Mouse (Mus musculus) stomach, embryonic 15.5 days (tissue): Measurements from ENCODE around the gene Kdm2a. TPM values are rescaled to one million over a fixed set of nuclear protein-coding genes. Genes with fewer than 3 reads are reported as not detected.
A peak's percentile ranks its signal among the peaks of the same experiment; 100 is the strongest.

Source experiments
- ATAC-seq: fragments of 200-750 bp; cut with Nextera tagmentation; 2 replicates; pipeline ENCODE4 v1.8.0; 2017; ENCODE audit warnings: low read depth, moderate number of reproducible peaks, moderate TSS enrichment; ENCODE audit not compliant: insufficient read depth, low FRiP score
- H3K27ac ChIP-seq: fragments of 300-500 bp; sonication (generic); 2 replicates; pipeline ENCODE4 v1.5.1; 2015; ENCODE audit warnings: mild to moderate bottlenecking, inconsistent platforms
- H3K27me3 ChIP-seq: fragments of 300-500 bp; sonication (generic); replicated peaks from 2 replicates; pipeline ENCODE4 v1.6.1; 2015; ENCODE audit warnings: inconsistent platforms
- H3K36me3 ChIP-seq: fragments of 300-500 bp; sonication (generic); 2 replicates; pipeline ENCODE4 v1.6.1; 2015; ENCODE audit warnings: inconsistent platforms
- H3K4me1 ChIP-seq: fragments of 300-500 bp; sonication (generic); 2 replicates; pipeline ENCODE4 v1.6.1; 2015; ENCODE audit warnings: inconsistent platforms
- H3K4me2 ChIP-seq: fragments of 300-500 bp; sonication (generic); 2 replicates; pipeline ENCODE4 v1.6.1; 2015; ENCODE audit warnings: mild to moderate bottlenecking, inconsistent platforms
- H3K4me3 ChIP-seq: fragments of 300-500 bp; sonication (generic); replicated peaks from 2 replicates; pipeline ENCODE4 v1.5.1; 2015; ENCODE audit warnings: inconsistent platforms
- H3K9ac ChIP-seq: fragments of 300-500 bp; sonication (generic); 2 replicates; pipeline ENCODE4 v1.6.1; 2015; ENCODE audit warnings: inconsistent platforms
- H3K9me3 ChIP-seq: fragments of 300-500 bp; sonication (generic); 2 replicates; pipeline ENCODE4 v1.6.1; 2016; ENCODE audit warnings: inconsistent platforms
- whole genome bisulfite sequencing: fragments of 180-500 bp; shearing (Covaris S2); methylation state at CpG from one replicate; pipeline ENCODE4 v1.1.7; 2015; 5-methylcytosine and 5-hydroxymethylcytosine counted together
- polyA plus RNA-seq: library from polyadenylated mRNA; unstranded; fragments of >200 nt; fragmentation: Nextera tagmentation; extraction: Ambion mirVana; gene quantifications from 2 replicates; pipeline ENCODE4 v1.2.1, GENCODE M21; 2015

The Kdm2a gene
- polyA plus RNA-seq, 1 experiment from 2014 or later, result 37.2 TPM

- H3K9me3 ChIP-seq, result no peaks in the 10 kb centered on the region
- no peak for ATAC-seq
- H3K4me3 ChIP-seq, result no peak overlapping the region
- no peaks in the 10 kb centered on the region for H3K4me1 ChIP-seq
- H3K27me3 ChIP-seq, result no peaks in the 10 kb centered on the region
- no peak overlapping the region for H3K4me2 ChIP-seq
- 88% methylated on average over 2 of the region's 2 CpGs for WGBS
- H3K27ac ChIP-seq, result no peak overlapping the region
- peaks cover 29% of the 10 kb centered on the region for H3K36me3 ChIP-seq
- H3K9ac ChIP-seq, result no peak overlapping the region
Measured at GRCm38 (mm10) chr19:4349455-4349854, 48.6 kb downstream of the Kdm2a start.

GRCm38 (mm10) chr19:4346479-4346878 lies 51.6 kb downstream of the Kdm2a start:
- H3K27ac ChIP-seq, result no peak overlapping the region
- WGBS, result 81% methylated on average over 1 of the region's 1 CpGs
- H3K4me3 ChIP-seq, result no peak overlapping the region
- no peaks in the 10 kb centered on the region for H3K4me1 ChIP-seq
- no peak for ATAC-seq
- no peaks in the 10 kb centered on the region for H3K27me3 ChIP-seq
- H3K9me3 ChIP-seq, result no peaks in the 10 kb centered on the region
- H3K9ac ChIP-seq, result no peak overlapping the region
- no peak overlapping the region for H3K4me2 ChIP-seq
- peaks cover 40% of the 10 kb centered on the region for H3K36me3 ChIP-seq

- peaks cover 10% of the 10 kb centered on the region for H3K4me1 ChIP-seq
- no peak overlapping the region for H3K4me3 ChIP-seq
- no peak overlapping the region for H3K4me2 ChIP-seq
- 35% methylated on average over 2 of the region's 2 CpGs for WGBS
- ATAC-seq, result no peak
- no peaks in the 10 kb centered on the region for H3K27me3 ChIP-seq
- no peaks in the 10 kb centered on the region for H3K9me3 ChIP-seq
- H3K36me3 ChIP-seq, result peaks cover 16% of the 10 kb centered on the region; the same call in 1 of the 2 replicates
- H3K9ac ChIP-seq, result no peak overlapping the region
- no peak overlapping the region for H3K27ac ChIP-seq
Measured at GRCm38 (mm10) chr19:4338162-4338561, 59.9 kb downstream of the Kdm2a start.

GRCm38 (mm10) chr19:4333791-4334190 lies 64.3 kb downstream of the Kdm2a start:
- H3K9ac ChIP-seq, result peak overlapping the region; percentile 69
- peak; percentile 99 for ATAC-seq

GRCm38 (mm10) chr19:4333100-4333775 lies 64.8 kb downstream of the Kdm2a start:
- Histone ChIP-seq H3K4me1 (peaks cover 10% of the 10 kb centered on the region), H3K9me3 (no peaks in the 10 kb centered on the region), H3K27me3 (no peaks in the 10 kb centered on the region), H3K9ac (peak overlapping the region; percentile 69), H3K4me3 (peak overlapping the region; percentile 57), H3K27ac (peak overlapping the region; percentile 97), H3K36me3 (peaks cover 18% of the 10 kb centered on the region), H3K4me2 (peak overlapping the region; percentile 84)
- WGBS, result 2% methylated on average over 13 of the region's 13 CpGs
- 0 out of 2 replicates have a peak, but pooled peaks have one; percentile 12 for ATAC-seq

More at GRCm38 (mm10) chr19:4333791-4334190, 64.3 kb downstream of the Kdm2a start:
- Histone ChIP-seq H3K4me3 (peak overlapping the region; percentile 57), H3K4me2 (peak overlapping the region; percentile 84), H3K27ac (peak overlapping the region; percentile 97), H3K9me3 (no peaks in the 10 kb centered on the region), H3K4me1 (peaks cover 10% of the 10 kb centered on the region), H3K36me3 (peaks cover 15% of the 10 kb centered on the region), H3K27me3 (no peaks in the 10 kb centered on the region)
- WGBS, result under 1% methylated on average over 16 of the region's 16 CpGs

- Histone ChIP-seq H3K27me3 (no peaks in the 10 kb centered on the region), H3K4me1 (peaks cover 10% of the 10 kb centered on the region), H3K9me3 (no peaks in the 10 kb centered on the region), H3K9ac (peak overlapping the region; percentile 69; the same call in 1 of the 2 replicates), H3K4me3 (peak overlapping the region; percentile 57), H3K27ac (peak overlapping the region; percentile 97), H3K36me3 (peaks cover 24% of the 10 kb centered on the region), H3K4me2 (peak overlapping the region; percentile 84)
- WGBS, result 0% methylated on average over 4 of the region's 4 CpGs
- ATAC-seq, result no peak
Measured at GRCm38 (mm10) chr19:4332653-4333052, 65.4 kb downstream of the Kdm2a start.

GRCm38 (mm10) chr19:4331273-4331672 lies 66.8 kb downstream of the Kdm2a start:
- no peak overlapping the region for H3K4me3 ChIP-seq
- WGBS, result 73% methylated on average over 3 of the region's 3 CpGs
- no peaks in the 10 kb centered on the region for H3K27me3 ChIP-seq
- H3K9ac ChIP-seq, result no peak overlapping the region
- peaks cover 32% of the 10 kb centered on the region for H3K36me3 ChIP-seq
- H3K4me2 ChIP-seq, result no peak overlapping the region
- no peaks in the 10 kb centered on the region for H3K9me3 ChIP-seq
- peaks cover 10% of the 10 kb centered on the region for H3K4me1 ChIP-seq
- no peak for ATAC-seq
- H3K27ac ChIP-seq, result no peak overlapping the region

GRCm38 (mm10) chr19:4330603-4331002 lies 67.5 kb downstream of the Kdm2a start:
- H3K9ac ChIP-seq, result no peak overlapping the region
- peaks cover 39% of the 10 kb centered on the region for H3K36me3 ChIP-seq
- H3K9me3 ChIP-seq, result no peaks in the 10 kb centered on the region
- no peak overlapping the region for H3K4me2 ChIP-seq
- no peak overlapping the region for H3K4me3 ChIP-seq
- peaks cover 10% of the 10 kb centered on the region for H3K4me1 ChIP-seq
- H3K27ac ChIP-seq, result no peak overlapping the region
- WGBS, result 61% methylated on average over 2 of the region's 2 CpGs
- H3K27me3 ChIP-seq, result no peaks in the 10 kb centered on the region
- no peak for ATAC-seq

GRCm38 (mm10) chr19:4328737-4329304 lies 69.3 kb downstream of the Kdm2a start:
- Histone ChIP-seq H3K27ac (no peak overlapping the region), H3K4me2 (no peak overlapping the region), H3K9me3 (no peaks in the 10 kb centered on the region), H3K27me3 (no peaks in the 10 kb centered on the region), H3K36me3 (peaks cover 57% of the 10 kb centered on the region), H3K9ac (no peak overlapping the region), H3K4me3 (no peak overlapping the region), H3K4me1 (no peaks in the 10 kb centered on the region)
- WGBS, result 90% methylated on average over 8 of the region's 8 CpGs
- ATAC-seq, result no peak

- H3K9ac ChIP-seq, result no peak overlapping the region
- WGBS, result 67% methylated on average over 1 of the region's 1 CpGs
- no peaks in the 10 kb centered on the region for H3K9me3 ChIP-seq
- H3K4me1 ChIP-seq, result no peaks in the 10 kb centered on the region
- H3K4me3 ChIP-seq, result no peak overlapping the region
- H3K36me3 ChIP-seq, result peaks cover 71% of the 10 kb centered on the region
- no peak for ATAC-seq
- H3K27ac ChIP-seq, result no peak overlapping the region
- no peak overlapping the region for H3K4me2 ChIP-seq
- H3K27me3 ChIP-seq, result no peaks in the 10 kb centered on the region
Measured at GRCm38 (mm10) chr19:4326881-4327280, 71.2 kb downstream of the Kdm2a start.

- Histone ChIP-seq H3K36me3 (peaks cover 76% of the 10 kb centered on the region), H3K4me1 (no peaks in the 10 kb centered on the region), H3K4me3 (no peak overlapping the region), H3K27ac (no peak overlapping the region), H3K4me2 (no peak overlapping the region), H3K9me3 (no peaks in the 10 kb centered on the region), H3K9ac (no peak overlapping the region), H3K27me3 (no peaks in the 10 kb centered on the region)
- WGBS, result 74% methylated on average over 3 of the region's 3 CpGs
- ATAC-seq, result no peak
Measured at GRCm38 (mm10) chr19:4326106-4326505, 72.0 kb downstream of the Kdm2a start.

- Histone ChIP-seq H3K4me1 (no peaks in the 10 kb centered on the region), H3K4me2 (no peak overlapping the region), H3K4me3 (no peak overlapping the region), H3K36me3 (peaks cover 90% of the 10 kb centered on the region), H3K9me3 (no peaks in the 10 kb centered on the region), H3K27me3 (no peaks in the 10 kb centered on the region), H3K27ac (no peak overlapping the region), H3K9ac (no peak overlapping the region)
- 85% methylated on average over 3 of the region's 3 CpGs for WGBS
- no peak for ATAC-seq
Measured at GRCm38 (mm10) chr19:4322134-4322533, 76.0 kb downstream of the Kdm2a start.
